Mouse (Mus musculus) hindbrain, embryonic 11.5 days (tissue): ENCODE results near the gene Tmem110. TPM values are rescaled to one million over a fixed set of nuclear protein-coding genes. Genes with fewer than 3 reads are reported as not detected.

ENCODE experiments used
- ATAC-seq: fragments of 200-750 bp; cut with Nextera tagmentation; 2 replicates; pipeline ENCODE4 v1.8.0; 2017; ENCODE audit warnings: mild to moderate bottlenecking, moderate TSS enrichment, moderate library complexity; ENCODE audit not compliant: low FRiP score
- DNase-seq: peaks from one replicate; pipeline ENCODE4 v3.0.0-alpha.2; 2015; ENCODE audit warnings: low spot score
- H3K27ac ChIP-seq: fragments of 300-500 bp; sonication (generic); 2 replicates; pipeline ENCODE4 v1.5.1; 2014; ENCODE audit warnings: mild to moderate bottlenecking, low read depth, low read length
- H3K27me3 ChIP-seq: fragments of 300-500 bp; sonication (generic); 2 replicates; pipeline ENCODE4 v1.6.1; 2014; ENCODE audit warnings: mild to moderate bottlenecking, low read length, moderate library complexity, mixed read lengths; ENCODE audit not compliant: control insufficient read depth, insufficient read depth
- H3K36me3 ChIP-seq: fragments of 300-500 bp; sonication (generic); 2 replicates; pipeline ENCODE4 v1.6.1; 2014; ENCODE audit warnings: mild to moderate bottlenecking, low read length, moderate library complexity, mixed read lengths; ENCODE audit not compliant: control insufficient read depth, insufficient read depth
- H3K4me1 ChIP-seq: fragments of 300-500 bp; sonication (generic); replicated peaks from 2 replicates; pipeline ENCODE4 v1.6.1; 2014; ENCODE audit warnings: low read length, mixed read lengths; ENCODE audit not compliant: control insufficient read depth, insufficient read depth
- H3K4me2 ChIP-seq: fragments of 300-500 bp; sonication (generic); replicated peaks from 2 replicates; pipeline ENCODE4 v1.6.1; 2014; ENCODE audit warnings: mild to moderate bottlenecking, low read depth, low read length
- H3K4me3 ChIP-seq: fragments of 300-500 bp; sonication (generic); 2 replicates; pipeline ENCODE4 v1.5.1; 2014; ENCODE audit warnings: low read depth, low read length
- H3K9ac ChIP-seq: fragments of 300-500 bp; sonication (generic); 2 replicates; pipeline ENCODE4 v1.6.1; 2014; ENCODE audit warnings: low read depth, low read length
- H3K9me3 ChIP-seq: fragments of 300-500 bp; sonication (generic); 2 replicates; pipeline ENCODE4 v1.6.1; 2016; ENCODE audit warnings: low read length; ENCODE audit not compliant: control insufficient read depth
- WGBS: fragments of 180-500 bp; shearing (Covaris S2); extraction: QIAGEN DNeasy Blood & Tissue Kit; methylation state at CpG from one replicate; pipeline ENCODE4 v1.1.7; 2014; 5-methylcytosine and 5-hydroxymethylcytosine counted together
- polyA plus RNA-seq: library from polyadenylated mRNA; unstranded; fragments of >200 nt; fragmentation: Nextera tagmentation; extraction: Ambion mirVana; gene quantifications from 2 replicates; pipeline ENCODE4 v1.2.1, GENCODE M21; 2014

The Tmem110 gene
- polyA plus RNA-seq, 1 experiment from 2014 or later = 17.2 TPM

DNA sequence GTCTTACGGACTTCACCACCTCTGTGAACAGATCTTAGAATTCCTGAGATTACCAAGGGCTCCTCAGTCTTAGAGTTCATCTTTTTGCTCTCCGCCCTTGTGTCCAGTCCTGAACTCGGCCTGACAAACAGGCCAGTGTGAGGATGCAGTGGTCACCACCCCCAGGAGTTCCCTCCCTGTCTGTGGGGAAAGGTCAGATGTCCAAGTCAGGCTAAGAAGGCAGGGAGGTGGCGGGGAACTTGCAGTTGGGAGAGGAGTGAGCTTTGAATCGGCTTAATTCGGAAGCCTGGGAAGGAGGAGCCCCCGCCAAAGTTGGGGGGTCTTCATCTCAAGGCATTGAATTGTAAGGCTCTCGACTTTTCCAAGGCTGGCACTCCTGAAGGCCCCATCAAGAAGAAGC is 54.9 kb downstream of the Tmem110 start:
- Histone ChIP-seq H3K36me3 (no peaks in the 10 kb centered on the region), H3K4me3 (no peak overlapping the region), H3K9ac (no peak overlapping the region), H3K4me1 (no peaks in the 10 kb centered on the region), H3K4me2 (no peak overlapping the region), H3K27me3 (no peaks in the 10 kb centered on the region), H3K9me3 (no peaks in the 10 kb centered on the region), H3K27ac (no peak overlapping the region)
- DNase-seq (no peak), ATAC-seq (no peak)
- 80% methylated on average over 8 of the region's 8 CpGs for WGBS

DNA sequence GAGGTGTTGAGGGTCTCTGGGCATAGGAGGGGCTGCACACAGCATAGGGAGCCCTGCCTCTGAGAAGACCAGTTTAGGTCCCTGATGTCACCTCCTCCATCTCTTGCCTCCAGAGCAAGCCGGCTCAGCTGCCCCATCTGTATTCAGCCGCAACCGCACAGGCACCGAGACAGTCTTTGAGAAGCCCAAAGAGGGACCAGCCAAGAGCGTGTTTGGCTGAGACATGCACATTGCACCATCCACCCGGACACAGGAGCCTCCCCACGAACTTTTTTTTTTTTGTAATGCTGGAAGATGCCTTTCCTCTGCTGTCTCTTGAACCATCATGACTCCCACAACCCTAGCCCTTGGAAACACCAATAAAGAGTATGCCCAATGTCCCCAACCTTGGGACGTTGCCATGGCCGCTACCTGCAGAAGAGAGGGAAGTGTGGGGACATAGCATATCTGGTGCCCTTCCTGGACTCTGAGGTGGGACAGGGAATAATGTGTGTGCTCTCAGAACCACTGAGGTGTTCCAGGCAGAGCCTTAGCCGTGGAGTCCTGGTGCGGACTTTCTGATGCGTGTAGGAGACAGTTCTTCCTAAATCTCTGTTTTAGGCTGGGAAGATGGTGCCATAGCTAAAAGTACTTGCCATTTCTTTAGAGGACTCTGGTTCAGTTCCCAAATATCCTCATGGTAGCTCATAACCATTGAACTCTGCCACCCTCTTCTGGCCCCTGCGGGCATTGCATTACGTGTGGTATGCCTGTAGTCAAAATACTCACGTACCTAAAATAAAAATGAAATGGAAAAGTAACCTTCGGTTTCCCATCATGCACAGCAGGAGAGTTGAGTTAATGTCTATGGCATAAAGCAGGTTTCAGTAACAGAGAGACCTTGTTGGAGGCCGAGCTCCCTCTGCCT is 55.7 kb downstream of the Tmem110 start:
- Histone ChIP-seq H3K4me3 (no peak overlapping the region), H3K27ac (no peak overlapping the region), H3K9me3 (no peaks in the 10 kb centered on the region), H3K27me3 (no peaks in the 10 kb centered on the region), H3K9ac (no peak overlapping the region), H3K36me3 (no peaks in the 10 kb centered on the region), H3K4me2 (no peak overlapping the region), H3K4me1 (no peaks in the 10 kb centered on the region)
- WGBS = 85% methylated on average over 17 of the region's 17 CpGs
- ATAC-seq (no peak), DNase-seq (peak; percentile 46)

DNA sequence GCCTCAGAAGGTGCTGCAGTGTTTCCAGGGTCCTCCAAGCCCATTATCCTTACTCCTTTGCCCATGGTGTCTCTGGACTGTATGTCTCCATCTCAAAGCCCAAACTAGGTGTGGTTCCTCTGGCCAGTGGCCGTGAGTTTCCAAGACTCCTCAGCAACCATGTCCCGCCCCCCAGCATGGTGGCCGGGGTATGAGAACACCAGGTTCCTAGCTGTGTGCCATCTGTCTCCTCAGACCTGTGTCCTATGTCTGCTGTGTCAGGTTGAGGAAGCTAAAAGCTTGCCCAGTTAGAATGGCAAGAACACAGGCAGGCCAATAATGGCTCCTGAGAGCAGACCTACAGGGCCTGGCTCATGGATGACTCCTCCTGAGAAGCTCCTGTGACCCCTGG is 56.3 kb downstream of the Tmem110 start:
- ATAC-seq (no peak), DNase-seq (no peak)
- WGBS = 95% methylated on average over 3 of the region's 3 CpGs
- H3K9ac ChIP-seq = no peak overlapping the region
- H3K36me3 ChIP-seq = no peaks in the 10 kb centered on the region
- H3K27ac ChIP-seq = no peak overlapping the region
- H3K27me3 ChIP-seq = no peaks in the 10 kb centered on the region
- H3K4me3 ChIP-seq = no peak overlapping the region
- H3K9me3 ChIP-seq = no peaks in the 10 kb centered on the region
- H3K4me2 ChIP-seq = no peak overlapping the region
- H3K4me1 ChIP-seq = no peaks in the 10 kb centered on the region

DNA sequence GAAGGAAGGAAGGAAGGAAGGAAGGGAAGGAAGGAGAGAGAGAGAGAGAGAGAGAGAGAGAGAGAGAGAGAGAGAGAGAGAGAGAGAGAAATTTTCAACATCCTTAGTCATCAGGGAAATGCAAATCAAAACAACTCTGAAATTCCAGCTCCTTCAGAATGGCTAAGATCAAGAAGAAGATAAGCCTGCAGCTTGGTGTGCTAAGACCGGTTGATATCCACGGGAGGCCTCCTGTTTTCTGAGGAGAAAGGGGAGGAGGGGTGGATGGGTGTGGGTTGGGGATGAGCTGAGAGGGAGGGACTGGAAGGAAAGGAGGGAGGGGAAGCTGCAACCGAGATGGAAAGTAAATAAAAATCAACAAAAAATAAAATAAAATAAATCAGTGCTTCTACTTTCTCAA is 59.9 kb downstream of the Tmem110 start:
- Histone ChIP-seq H3K27me3 (no peaks in the 10 kb centered on the region), H3K4me2 (no peak overlapping the region), H3K36me3 (no peaks in the 10 kb centered on the region), H3K4me3 (no peak overlapping the region), H3K27ac (no peak overlapping the region), H3K9me3 (no peaks in the 10 kb centered on the region), H3K9ac (no peak overlapping the region), H3K4me1 (no peaks in the 10 kb centered on the region)
- WGBS = 22% methylated on average over 3 of the region's 3 CpGs
- DNase-seq (no peak), ATAC-seq (no peak)

GRCm38 (mm10) chr14:30886204-30886603 is 60.8 kb downstream of the Tmem110 start, which contains the start of gene Itih4:
Itih4 (plus strand) TSS chr14:30886476.
- Histone ChIP-seq H3K9me3 (no peaks in the 10 kb centered on the region), H3K4me3 (no peak within 1 kb of the TSS), H3K4me1 (no peaks in the 10 kb centered on the region), H3K4me2 (no peak within 1 kb of the TSS), H3K9ac (no peak within 1 kb of the TSS), H3K27ac (no peak within 1 kb of the TSS), H3K36me3 (no peaks in the 10 kb centered on the region), H3K27me3 (no peaks in the 10 kb centered on the region)
- WGBS = 89% methylated on average over 3 of the region's 3 CpGs
- no peak for ATAC-seq
- DNase-seq = no peak

DNA sequence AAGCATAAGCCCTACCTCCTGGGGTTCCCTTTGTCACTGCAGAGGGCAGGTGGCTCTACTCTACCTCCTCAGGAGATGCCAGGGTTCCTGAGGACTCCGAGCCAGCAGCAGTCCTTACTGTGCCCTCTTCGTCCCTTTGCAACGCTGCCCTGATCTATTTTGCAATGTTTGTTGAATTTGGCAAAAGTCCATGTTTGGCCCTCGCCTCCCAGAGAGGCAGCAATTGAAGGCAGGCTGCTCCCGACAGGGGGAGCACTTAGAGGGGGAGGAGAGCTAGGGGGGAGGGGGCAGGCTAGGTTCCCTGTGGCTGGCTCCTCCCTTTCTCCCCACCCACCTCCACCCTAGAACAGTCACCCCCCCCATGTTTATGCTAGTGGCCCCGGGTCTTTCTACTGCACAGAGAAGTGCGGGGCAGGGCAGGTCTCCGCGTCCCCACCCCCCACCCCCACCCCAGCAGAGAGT is 62.9 kb downstream of the Tmem110 start:
- WGBS = 24% methylated on average over 9 of the region's 9 CpGs
- H3K4me3 ChIP-seq = no peak overlapping the region
- H3K4me2 ChIP-seq = no peak overlapping the region
- no peaks in the 10 kb centered on the region for H3K27me3 ChIP-seq
- no peak overlapping the region for H3K9ac ChIP-seq
- no peaks in the 10 kb centered on the region for H3K4me1 ChIP-seq
- no peaks in the 10 kb centered on the region for H3K36me3 ChIP-seq
- no peaks in the 10 kb centered on the region for H3K9me3 ChIP-seq
- ATAC-seq (no peak), DNase-seq (no peak)
- H3K27ac ChIP-seq = no peak overlapping the region

- ATAC-seq (no peak), DNase-seq (no peak)
- 31% methylated on average over 3 of the region's 3 CpGs for WGBS
Observed at GRCm38 (mm10) chr14:30899972-30900371, 74.6 kb downstream of the Tmem110 start.

GRCm38 (mm10) chr14:30902628-30903027 is 77.2 kb downstream of the Tmem110 start:
- Histone ChIP-seq H3K4me3 (no peak overlapping the region), H3K9me3 (no peaks in the 10 kb centered on the region), H3K4me2 (no peak overlapping the region), H3K36me3 (no peaks in the 10 kb centered on the region), H3K27ac (no peak overlapping the region), H3K4me1 (no peaks in the 10 kb centered on the region), H3K9ac (no peak overlapping the region), H3K27me3 (no peaks in the 10 kb centered on the region)
- 95% methylated on average over 5 of the region's 5 CpGs for WGBS
- DNase-seq = no peak
- ATAC-seq = no peak

More at GRCm38 (mm10) chr14:30899972-30900371, 74.6 kb downstream of the Tmem110 start:
- Histone ChIP-seq H3K9me3 (no peaks in the 10 kb centered on the region), H3K4me1 (no peaks in the 10 kb centered on the region), H3K27me3 (no peaks in the 10 kb centered on the region), H3K27ac (no peak overlapping the region), H3K4me3 (no peak overlapping the region), H3K36me3 (no peaks in the 10 kb centered on the region), H3K4me2 (no peak overlapping the region), H3K9ac (no peak overlapping the region)

DNA sequence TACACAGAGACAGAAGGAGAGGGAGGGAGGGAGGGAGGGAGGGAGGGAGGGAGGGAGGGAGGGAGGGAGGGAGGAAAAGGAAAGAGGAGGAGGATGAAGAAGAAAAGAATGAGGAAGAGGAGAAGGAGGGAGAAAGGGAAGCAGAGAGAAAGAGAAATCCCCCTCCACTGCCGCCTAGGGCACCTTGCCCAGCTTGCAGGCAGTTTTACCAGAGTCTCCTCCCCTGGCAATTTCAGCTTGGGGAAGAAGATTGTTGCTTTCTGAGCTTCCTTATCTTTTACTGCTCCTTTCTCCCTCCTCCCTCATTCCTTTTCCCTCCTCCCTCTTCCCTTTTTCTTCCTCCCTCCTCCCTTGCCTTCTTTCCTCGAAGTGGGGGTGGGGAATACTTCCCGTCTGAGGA is 77.6 kb downstream of the Tmem110 start:
- no peak for ATAC-seq

More for the DNA sequence above, 77.6 kb downstream of the Tmem110 start:
- H3K27me3 ChIP-seq = no peaks in the 10 kb centered on the region
- no peaks in the 10 kb centered on the region for H3K9me3 ChIP-seq
- no peak overlapping the region for H3K27ac ChIP-seq
- no peaks in the 10 kb centered on the region for H3K4me1 ChIP-seq
- 66% methylated on average over 3 of the region's 3 CpGs for WGBS
- no peak overlapping the region for H3K4me2 ChIP-seq
- H3K4me3 ChIP-seq = no peak overlapping the region
- no peak overlapping the region for H3K9ac ChIP-seq
- no peaks in the 10 kb centered on the region for H3K36me3 ChIP-seq
- DNase-seq = no peak
